Mouse (Mus musculus): Measurements from ENCODE around the gene Pacsin3. TPM values are rescaled to one million over a fixed set of nuclear protein-coding genes. Genes with fewer than 3 reads are reported as not detected.
A peak's percentile ranks its signal among the peaks of the same experiment; 100 is the strongest.

The Pacsin3 gene
- polyA plus RNA-seq, 1 experiment from 2014 or later = 26.0 TPM

DNA sequence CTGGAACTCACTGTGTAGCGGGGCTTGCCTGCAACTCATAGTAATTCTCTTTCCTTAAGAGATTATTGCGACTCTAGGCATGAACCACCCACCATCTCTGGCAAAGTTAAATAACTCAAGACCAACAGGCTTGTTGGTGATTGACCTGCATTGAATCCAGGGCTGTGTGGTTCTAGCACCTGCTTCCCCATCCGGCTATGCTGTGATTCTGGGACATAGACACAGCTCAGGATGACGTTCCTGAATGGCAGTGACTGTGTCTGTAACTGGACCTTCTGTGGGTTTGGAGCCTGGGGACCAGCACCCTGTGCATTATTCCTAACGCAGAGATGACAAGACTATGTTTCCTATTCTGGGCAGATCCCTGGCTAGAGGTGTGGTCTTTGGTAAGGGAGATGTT, 40.1 kb downstream of the Pacsin3 start:
- 81% methylated on average over 5 of the region's 5 CpGs for WGBS
- peaks cover 22% of the 10 kb centered on the region for H3K4me1 ChIP-seq

DNA sequence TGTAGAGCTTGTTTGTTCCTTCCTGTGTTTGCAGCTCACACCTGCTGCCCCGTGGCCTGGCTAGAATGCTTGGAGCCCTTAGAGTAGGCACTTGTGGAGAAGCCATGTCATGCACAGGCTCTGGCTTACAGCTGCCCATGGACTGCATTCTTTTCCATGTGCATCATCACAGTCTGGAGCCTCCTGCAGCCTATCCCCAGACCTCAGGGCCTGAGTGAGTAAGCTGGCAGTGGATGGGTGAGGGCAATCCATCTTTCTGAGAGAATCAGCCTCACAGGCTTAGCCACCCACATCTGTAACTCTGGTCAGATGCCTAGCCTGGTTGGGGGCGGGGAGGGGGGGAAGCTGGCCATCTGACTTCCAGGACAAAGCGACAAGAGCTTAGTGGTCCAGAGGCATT, 43.4 kb downstream of the Pacsin3 start:
- Histone ChIP-seq H3K36me3 (no peaks in the 10 kb centered on the region), H3K27me3 (ENCODE audit: insufficient read depth, poor library complexity, severe bottlenecking) (no peaks in the 10 kb centered on the region), H3K27ac (peak overlapping the region; percentile 17), H3K4me1 (peaks cover 37% of the 10 kb centered on the region; the same call in 1 of the 2 replicates), H3K9me3 (no peaks in the 10 kb centered on the region), H3K4me3 (no peak overlapping the region)
- WGBS = 38% methylated on average over 3 of the region's 3 CpGs
- peak; percentile 83 for DNase-seq (ENCODE audit: low spot score)

More for the DNA sequence above, 40.1 kb downstream of the Pacsin3 start:
- Histone ChIP-seq H3K27me3 (ENCODE audit: insufficient read depth, poor library complexity, severe bottlenecking) (no peaks in the 10 kb centered on the region), H3K9me3 (no peaks in the 10 kb centered on the region), H3K36me3 (no peaks in the 10 kb centered on the region), H3K27ac (no peak overlapping the region), H3K4me3 (no peak overlapping the region)
- DNase-seq (ENCODE audit: low spot score) = no peak

DNA sequence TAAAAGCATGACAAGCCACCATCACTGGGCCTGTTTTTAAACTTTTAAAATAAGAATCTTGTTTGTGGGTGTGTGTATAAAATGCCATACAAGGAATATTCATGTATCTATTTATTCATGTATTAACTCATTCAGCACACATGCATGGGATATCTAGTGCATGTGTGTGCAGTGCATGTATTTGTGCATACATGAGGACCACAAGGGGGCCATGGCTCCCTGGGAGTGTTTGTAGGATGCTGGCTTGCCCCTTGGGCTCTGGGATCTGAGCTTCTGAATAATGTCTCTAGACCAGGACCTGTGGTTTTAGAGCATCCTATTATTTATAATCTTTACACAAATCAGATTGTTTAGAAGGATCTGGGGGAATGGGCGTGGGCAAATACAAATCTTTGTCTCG, 45.0 kb downstream of the Pacsin3 start:
- 88% methylated on average over 2 of the region's 2 CpGs for WGBS
- H3K4me1 ChIP-seq = peaks cover 28% of the 10 kb centered on the region; the same call in 1 of the 2 replicates
- no peak for DNase-seq (ENCODE audit: low spot score)
- H3K9me3 ChIP-seq = no peaks in the 10 kb centered on the region
- no peak overlapping the region for H3K4me3 ChIP-seq
- no peaks in the 10 kb centered on the region for H3K36me3 ChIP-seq
- H3K27ac ChIP-seq = no peak overlapping the region
- no peaks in the 10 kb centered on the region for H3K27me3 ChIP-seq (ENCODE audit: insufficient read depth, poor library complexity, severe bottlenecking)

DNA sequence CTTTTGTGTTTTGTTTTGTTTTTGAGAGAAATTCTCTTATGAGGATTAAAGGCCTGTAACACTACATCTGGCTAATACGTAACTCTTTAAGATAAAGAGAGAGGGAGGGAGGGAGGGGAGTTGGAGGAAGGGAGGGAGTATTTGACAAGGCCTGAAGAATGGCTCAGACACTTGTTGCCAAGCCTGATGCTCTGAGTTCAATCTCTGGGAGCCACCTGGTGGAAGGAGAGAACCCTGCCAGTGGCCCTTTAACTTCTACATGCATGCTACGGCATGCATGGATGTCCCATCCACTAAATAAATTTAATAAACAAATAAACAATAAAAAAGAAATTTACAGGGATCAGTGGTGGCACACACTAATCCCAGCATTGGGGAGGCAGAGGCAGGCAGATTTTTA, 46.1 kb downstream of the Pacsin3 start:
- H3K27me3 ChIP-seq (ENCODE audit: insufficient read depth, poor library complexity, severe bottlenecking) = no peaks in the 10 kb centered on the region
- WGBS = 63% methylated on average over 2 of the region's 2 CpGs
- no peak overlapping the region for H3K27ac ChIP-seq
- H3K36me3 ChIP-seq = no peaks in the 10 kb centered on the region
- no peak overlapping the region for H3K4me3 ChIP-seq
- DNase-seq (ENCODE audit: low spot score) = no peak
- H3K9me3 ChIP-seq = no peaks in the 10 kb centered on the region
- peaks cover 25% of the 10 kb centered on the region; the same call in 1 of the 2 replicates for H3K4me1 ChIP-seq

DNA sequence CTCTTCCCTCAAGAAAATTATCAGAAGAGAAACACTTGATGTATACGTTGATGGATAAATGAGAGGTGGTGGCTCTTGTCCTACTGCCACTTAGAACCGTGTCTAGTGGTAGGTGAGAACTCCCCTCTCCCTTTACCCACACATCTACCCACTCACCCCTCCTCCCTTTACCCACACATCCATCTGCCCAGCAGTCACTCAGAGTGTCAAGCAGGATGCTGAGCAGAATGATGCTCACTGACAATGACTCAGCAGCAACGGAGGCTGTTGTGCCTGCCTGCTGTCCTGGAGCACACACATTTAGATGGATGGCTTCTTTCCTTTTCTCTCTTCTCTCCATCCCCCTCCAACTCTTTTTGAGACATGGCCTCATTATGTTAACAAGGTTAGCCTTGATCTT, 47.1 kb downstream of the Pacsin3 start:
- H3K4me3 ChIP-seq = no peak overlapping the region
- H3K9me3 ChIP-seq = no peaks in the 10 kb centered on the region
- peaks cover 27% of the 10 kb centered on the region; the same call in 1 of the 2 replicates for H3K4me1 ChIP-seq
- WGBS = 76% methylated on average over 3 of the region's 3 CpGs
- H3K27me3 ChIP-seq (ENCODE audit: insufficient read depth, poor library complexity, severe bottlenecking) = no peaks in the 10 kb centered on the region
- no peak overlapping the region for H3K27ac ChIP-seq
- no peak for DNase-seq (ENCODE audit: low spot score)
- H3K36me3 ChIP-seq = no peaks in the 10 kb centered on the region

DNA sequence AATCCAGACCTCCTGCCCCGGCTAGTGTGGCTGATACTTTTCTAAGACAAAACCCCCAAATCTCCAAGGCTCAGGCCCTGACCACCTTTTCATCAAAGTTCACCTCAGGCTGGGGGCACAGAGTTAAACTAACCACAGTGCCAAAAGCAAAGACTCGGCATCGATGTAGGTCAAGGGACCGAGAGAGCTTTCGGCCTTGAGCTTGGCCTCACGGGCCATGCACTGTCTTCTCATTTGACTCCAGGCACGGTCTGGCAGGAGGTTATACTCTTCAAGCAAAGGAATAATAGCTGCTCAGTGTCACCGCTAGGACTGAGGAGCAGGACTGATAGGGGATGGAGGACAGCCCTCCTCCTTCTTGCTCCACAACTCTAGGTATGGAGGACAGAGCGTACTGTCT, 50.2 kb downstream of the Pacsin3 start:
- WGBS = 86% methylated on average over 9 of the region's 9 CpGs
- Histone ChIP-seq H3K9me3 (no peaks in the 10 kb centered on the region), H3K36me3 (no peaks in the 10 kb centered on the region), H3K27ac (no peak overlapping the region), H3K4me1 (peaks cover 24% of the 10 kb centered on the region), H3K4me3 (no peak overlapping the region), H3K27me3 (ENCODE audit: insufficient read depth, poor library complexity, severe bottlenecking) (no peaks in the 10 kb centered on the region)
- DNase-seq (ENCODE audit: low spot score) = no peak

DNA sequence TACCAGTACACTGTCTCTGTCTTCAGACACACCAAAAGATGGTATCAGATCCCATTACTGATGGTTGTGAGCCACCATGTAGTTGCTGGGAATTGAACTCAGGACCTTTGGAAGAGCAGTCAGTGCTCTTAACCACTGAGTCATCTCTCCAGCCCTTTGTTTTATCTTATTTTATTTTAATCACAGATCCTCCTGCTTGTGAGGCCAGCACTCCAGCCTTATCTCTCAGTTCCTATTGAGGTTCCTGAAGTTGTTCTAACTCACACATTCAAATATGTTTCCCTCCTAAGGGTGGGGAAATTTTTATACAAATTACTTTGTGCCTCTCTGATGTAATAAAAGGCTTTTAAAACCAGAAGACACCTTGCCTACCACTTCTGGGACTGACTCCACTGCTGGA, 50.8 kb downstream of the Pacsin3 start:
- no peak for DNase-seq (ENCODE audit: low spot score)
- Histone ChIP-seq H3K36me3 (no peaks in the 10 kb centered on the region), H3K4me1 (peaks cover 24% of the 10 kb centered on the region), H3K4me3 (no peak overlapping the region), H3K27ac (no peak overlapping the region), H3K9me3 (no peaks in the 10 kb centered on the region), H3K27me3 (ENCODE audit: insufficient read depth, poor library complexity, severe bottlenecking) (no peaks in the 10 kb centered on the region)

DNA sequence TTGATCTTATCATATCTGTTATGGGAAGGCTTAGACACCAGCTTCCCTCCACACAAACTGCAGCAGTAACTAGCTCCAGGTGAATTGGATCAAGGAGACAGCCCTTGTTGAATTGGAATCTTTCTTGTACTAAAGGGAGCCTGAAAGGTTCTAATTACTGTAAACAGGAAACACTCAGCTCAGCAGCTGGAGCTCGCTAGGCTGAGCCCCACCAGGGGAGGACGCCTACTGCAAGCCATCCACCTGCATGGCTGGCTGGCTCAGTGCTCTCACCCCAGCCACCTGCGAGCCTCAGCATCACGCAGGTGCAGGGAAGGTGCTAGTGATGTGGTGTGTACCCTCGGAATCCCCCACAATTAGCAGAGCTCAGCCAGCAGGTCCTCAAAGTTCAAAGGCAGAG, 52.9 kb downstream of the Pacsin3 start:
- no peak for DNase-seq (ENCODE audit: low spot score)
- Histone ChIP-seq H3K9me3 (no peaks in the 10 kb centered on the region), H3K4me1 (peaks cover 17% of the 10 kb centered on the region), H3K36me3 (no peaks in the 10 kb centered on the region), H3K27ac (no peak overlapping the region; the same call in 1 of the 2 replicates), H3K4me3 (no peak overlapping the region), H3K27me3 (ENCODE audit: insufficient read depth, poor library complexity, severe bottlenecking) (no peaks in the 10 kb centered on the region)
- WGBS = 26% methylated on average over 5 of the region's 5 CpGs

DNA sequence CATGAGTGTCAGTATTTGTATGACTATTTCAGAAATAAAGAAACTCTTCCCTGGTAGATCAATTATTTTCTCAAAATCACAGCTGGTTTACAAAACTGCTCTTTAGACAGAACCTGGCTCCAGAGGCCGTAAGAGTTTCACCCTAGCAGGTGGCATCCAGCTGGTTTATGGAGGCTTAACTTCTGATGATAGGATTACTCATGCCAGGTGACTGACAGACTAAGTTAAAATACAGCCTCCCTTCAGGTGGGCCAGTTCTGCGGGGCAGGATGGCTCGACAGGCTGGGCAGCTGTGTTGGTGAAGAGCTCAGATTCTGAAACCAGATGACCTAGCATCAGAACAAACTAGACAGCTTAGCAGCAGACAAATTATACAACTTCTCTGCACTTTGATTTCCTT, 53.8 kb downstream of the Pacsin3 start:
- Histone ChIP-seq H3K4me3 (no peak overlapping the region), H3K9me3 (no peaks in the 10 kb centered on the region), H3K36me3 (no peaks in the 10 kb centered on the region), H3K27ac (no peak overlapping the region), H3K4me1 (peaks cover 17% of the 10 kb centered on the region), H3K27me3 (ENCODE audit: insufficient read depth, poor library complexity, severe bottlenecking) (no peaks in the 10 kb centered on the region)
- no peak for DNase-seq (ENCODE audit: low spot score)
- WGBS = 80% methylated on average over 3 of the region's 3 CpGs

DNA sequence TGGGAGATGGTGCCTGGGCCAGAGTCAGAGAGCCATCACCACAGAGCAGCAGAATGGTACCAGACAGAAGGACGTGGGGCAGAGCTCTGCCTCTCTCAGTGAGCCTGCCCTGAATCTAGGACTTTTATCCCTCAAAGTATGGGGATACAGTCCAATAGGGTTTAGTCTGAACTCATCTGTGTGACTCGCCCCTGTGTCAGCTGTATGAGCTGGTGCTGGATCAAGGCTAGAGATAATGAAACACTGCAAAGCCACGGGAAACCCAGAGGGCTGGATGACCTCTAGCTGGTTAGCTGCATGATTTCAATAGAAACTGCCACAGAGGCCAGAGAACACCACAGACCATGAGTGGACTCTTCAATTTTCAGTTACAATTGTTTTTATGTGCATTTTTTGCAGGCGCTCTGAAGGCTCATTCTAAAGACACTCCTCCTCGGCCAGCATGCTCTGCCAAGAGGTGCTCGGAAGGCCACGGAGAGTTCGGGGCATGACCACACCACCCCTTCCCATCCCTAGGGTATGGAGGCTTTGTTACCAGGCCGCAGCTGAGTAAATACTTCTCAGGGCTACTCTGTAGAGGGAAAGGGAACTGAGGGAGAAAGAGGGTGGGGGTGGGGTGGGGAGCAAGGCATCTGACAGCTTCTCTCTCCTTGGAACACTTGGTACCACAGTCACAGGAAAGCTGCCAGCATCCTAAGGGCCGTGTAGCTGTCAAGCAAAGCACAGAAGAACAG, 57.0 kb downstream of the Pacsin3 start:
- 50% methylated on average over 10 of the region's 10 CpGs for WGBS

DNA sequence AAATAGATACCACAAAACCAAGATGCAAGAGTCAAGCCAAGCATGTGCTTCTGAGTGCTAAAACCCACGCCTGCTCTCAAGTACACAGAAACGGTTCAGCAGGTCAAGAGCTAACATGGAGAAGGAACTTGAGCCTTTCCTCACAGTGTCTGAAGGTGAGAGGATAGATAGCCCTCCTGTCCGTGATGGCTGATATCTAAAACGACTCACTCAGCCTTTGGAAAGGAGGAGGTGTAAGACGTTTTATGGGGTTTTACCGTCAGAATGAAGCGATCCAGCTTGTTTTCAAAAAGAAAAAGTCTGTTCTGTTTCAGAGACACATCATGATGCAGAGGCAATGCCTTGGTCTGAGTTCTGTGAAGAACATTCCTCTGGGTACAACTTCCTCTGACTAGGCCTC, 58.4 kb downstream of the Pacsin3 start:
- Histone ChIP-seq H3K27ac (no peak overlapping the region), H3K4me3 (no peak overlapping the region), H3K9me3 (no peaks in the 10 kb centered on the region), H3K4me1 (peaks cover 8% of the 10 kb centered on the region), H3K36me3 (no peaks in the 10 kb centered on the region), H3K27me3 (ENCODE audit: insufficient read depth, poor library complexity, severe bottlenecking) (no peaks in the 10 kb centered on the region)
- WGBS = 67% methylated on average over 7 of the region's 7 CpGs
- no peak for DNase-seq (ENCODE audit: low spot score)

More for the DNA sequence above, 57.0 kb downstream of the Pacsin3 start:
- Histone ChIP-seq H3K27ac (peak overlapping the region; percentile 24; the same call in 1 of the 2 replicates), H3K4me1 (peaks cover 15% of the 10 kb centered on the region), H3K9me3 (no peaks in the 10 kb centered on the region), H3K4me3 (no peak overlapping the region), H3K27me3 (ENCODE audit: insufficient read depth, poor library complexity, severe bottlenecking) (no peaks in the 10 kb centered on the region), H3K36me3 (no peaks in the 10 kb centered on the region)
- DNase-seq (ENCODE audit: low spot score) = no peak
